Mouse (Mus musculus): ENCODE data around the gene Ldhc.
"Not testable (repeated sequence)": the region's sequence is repeated elsewhere in the genome, so short reads cannot be mapped to it uniquely, and the experiment has no call there.

The Ldhc gene

GRCm38 (mm10) chr7:46860996-46861395 is at the start of gene Ldhc:
Gene Ldhc (plus strand): TSS chr7:46861203.
- DNase-seq: no peak

GRCm38 (mm10) chr7:46814012-46814411 is 47.0 kb upstream of the Ldhc start:
- DNase-seq: no peak

GRCm38 (mm10) chr7:46820876-46821632 is 39.9 kb upstream of the Ldhc start:
- not testable (repeated sequence) for DNase-seq

GRCm38 (mm10) chr7:46827046-46827802 is 33.8 kb upstream of the Ldhc start:
- DNase-seq: no peak

- DNase-seq: no peak
Measured at GRCm38 (mm10) chr7:46827803-46828184, 33.2 kb upstream of the Ldhc start.

GRCm38 (mm10) chr7:46829911-46830310 is 31.1 kb upstream of the Ldhc start:
- DNase-seq: no peak

- DNase-seq: no peak
Measured at GRCm38 (mm10) chr7:46830799-46831590, 30.0 kb upstream of the Ldhc start.

- no peak for DNase-seq
Measured at GRCm38 (mm10) chr7:46831693-46832092, 29.3 kb upstream of the Ldhc start.

- not testable (repeated sequence) for DNase-seq
Measured at GRCm38 (mm10) chr7:46832112-46832810, 28.7 kb upstream of the Ldhc start.

- no peak for DNase-seq
Measured at GRCm38 (mm10) chr7:46833266-46833665, 27.7 kb upstream of the Ldhc start.

GRCm38 (mm10) chr7:46833670-46834255 is 27.2 kb upstream of the Ldhc start:
- DNase-seq: no peak

GRCm38 (mm10) chr7:46834994-46835610 is 25.9 kb upstream of the Ldhc start:
- DNase-seq: no peak

- DNase-seq: no peak
Measured at GRCm38 (mm10) chr7:46836357-46836756, 24.6 kb upstream of the Ldhc start.

GRCm38 (mm10) chr7:46837073-46837472 is 23.9 kb upstream of the Ldhc start:
- no peak for DNase-seq

- peak; percentile 43 for DNase-seq
Measured at GRCm38 (mm10) chr7:46838104-46838671, 22.8 kb upstream of the Ldhc start.

GRCm38 (mm10) chr7:46838891-46839302 is 22.1 kb upstream of the Ldhc start:
- DNase-seq: peak; percentile 90

GRCm38 (mm10) chr7:46839446-46839845 is 21.6 kb upstream of the Ldhc start:
- DNase-seq: peak; percentile 33

GRCm38 (mm10) chr7:46839861-46840260 is 21.1 kb upstream of the Ldhc start:
- DNase-seq: no peak

GRCm38 (mm10) chr7:46840326-46840725 is 20.7 kb upstream of the Ldhc start:
- no peak for DNase-seq

- no peak for DNase-seq
Measured at GRCm38 (mm10) chr7:46840787-46841525, 20.0 kb upstream of the Ldhc start, which contains the start of gene Ldha. Gene Ldha (plus strand): TSS chr7:46841475.

- no peak for DNase-seq
Measured at GRCm38 (mm10) chr7:46842278-46842677, 18.7 kb upstream of the Ldhc start.

Data from cerebellum, adult 9-11 months (tissue).